Mouse (Mus musculus): ENCODE measurements around the gene Phf24.

DNA sequence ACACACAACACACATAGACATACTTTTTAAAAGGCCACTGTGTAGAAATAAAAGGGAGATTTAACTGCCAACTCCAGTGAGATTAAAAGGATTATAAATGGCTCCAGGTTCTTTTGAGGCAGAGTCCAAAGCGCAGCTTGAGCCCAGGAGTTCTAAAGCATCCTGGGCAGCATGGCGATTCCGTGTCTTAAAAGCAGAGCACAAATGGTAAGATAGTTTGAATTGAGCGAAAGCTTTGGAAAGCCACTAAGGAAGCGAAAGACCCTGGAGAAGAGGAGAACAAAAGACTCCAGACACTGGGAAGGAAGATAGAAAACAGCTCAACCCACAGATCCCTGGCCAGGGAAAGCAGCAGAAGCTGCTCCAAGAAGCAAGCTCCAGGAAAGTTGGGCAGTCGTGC lies 11.5 kb upstream of the Phf24 start:
- TF ChIP-seq POLR2A (IDR thresholded peaks at IDR 0.05; ENCODE audit: extremely low read depth, insufficient read depth, low read length) (no peak), CTCF (IDR thresholded peaks at IDR 0.05; ENCODE audit: extremely low read depth, insufficient read depth, low read length) (no peak)

Data from cortical plate, adult 2 months (tissue).